Mouse (Mus musculus): Measurements from ENCODE around the gene Cfap299. TPM values are rescaled to one million over a fixed set of nuclear protein-coding genes. Genes with fewer than 3 reads are reported as not detected.
"Not testable (repeated sequence)": the region's sequence is repeated elsewhere in the genome, so short reads cannot be mapped to it uniquely, and the experiment has no call there.

The Cfap299 gene
- 1.2 and 2.7 TPM in 2 replicates for polyA plus RNA-seq (2015; fragmentation: Nextera tagmentation; extraction: Ambion mirVana)

GRCm38 (mm10) chr5:98328848-98329624 lies at the start of gene Cfap299:
Gene Cfap299 (plus strand): TSS chr5:98329304.
- H3K36me3 ChIP-seq = no peaks in the 10 kb centered on the region
- H3K4me2 ChIP-seq = peak within 1 kb of the TSS; percentile 92
- peak within 1 kb of the TSS; percentile 58; the same call in 1 of the 2 replicates for H3K9ac ChIP-seq
- ATAC-seq (ENCODE audit: low FRiP score) = peak; percentile 96
- H3K27ac ChIP-seq = no peak within 1 kb of the TSS
- peak within 1 kb of the TSS; percentile 56 for H3K4me3 ChIP-seq
- peaks cover 11% of the 10 kb centered on the region for H3K27me3 ChIP-seq
- 2% methylated on average over 46 of the region's 46 CpGs for WGBS
- H3K9me3 ChIP-seq = no peaks in the 10 kb centered on the region
- H3K4me1 ChIP-seq (replicated peaks) = 0 out of 2 replicates have a peak, but pooled peaks cover 5% of the 10 kb centered on the region

- WGBS = 23% methylated on average over 9 of the region's 9 CpGs
- no peak overlapping the region for H3K4me3 ChIP-seq
- peaks cover 7% of the 10 kb centered on the region; the same call in 1 of the 2 replicates for H3K27me3 ChIP-seq
- no peak overlapping the region for H3K27ac ChIP-seq
- no peak for ATAC-seq (ENCODE audit: low FRiP score)
- no peaks in the 10 kb centered on the region for H3K36me3 ChIP-seq
- H3K4me2 ChIP-seq = peak overlapping the region; percentile 8; the same call in 1 of the 2 replicates
- peaks cover 14% of the 10 kb centered on the region; the same call in 1 of the 2 replicates for H3K4me1 ChIP-seq (replicated peaks)
- no peak overlapping the region for H3K9ac ChIP-seq
- H3K9me3 ChIP-seq = no peaks in the 10 kb centered on the region
These were observed 47.1 kb upstream of the Cfap299 start for GRCm38 (mm10) chr5:98281993-98282392.

GRCm38 (mm10) chr5:98283696-98284478 lies 45.2 kb upstream of the Cfap299 start:
- 46% methylated on average over 17 of the region's 17 CpGs for WGBS
- H3K4me1 ChIP-seq (replicated peaks) = peaks cover 14% of the 10 kb centered on the region; the same call in 1 of the 2 replicates
- no peak overlapping the region for H3K4me2 ChIP-seq
- no peaks in the 10 kb centered on the region for H3K9me3 ChIP-seq
- H3K9ac ChIP-seq = no peak overlapping the region
- H3K36me3 ChIP-seq = no peaks in the 10 kb centered on the region
- 0 out of 2 replicates have a peak, but pooled peaks have one; percentile 49 for ATAC-seq (ENCODE audit: low FRiP score)
- no peak overlapping the region for H3K4me3 ChIP-seq
- H3K27ac ChIP-seq = no peak overlapping the region
- H3K27me3 ChIP-seq = peaks cover 7% of the 10 kb centered on the region; the same call in 1 of the 2 replicates

- Histone ChIP-seq H3K36me3 (no peaks in the 10 kb centered on the region), H3K27ac (no peak overlapping the region), H3K4me1 (replicated peaks) (peaks cover 15% of the 10 kb centered on the region), H3K27me3 (peaks cover 38% of the 10 kb centered on the region), H3K4me3 (no peak overlapping the region), H3K9ac (no peak overlapping the region), H3K9me3 (no peaks in the 10 kb centered on the region), H3K4me2 (no peak overlapping the region)
- WGBS = 79% methylated on average over 8 of the region's 8 CpGs
- no peak for ATAC-seq (ENCODE audit: low FRiP score)
These were observed 38.5 kb upstream of the Cfap299 start for GRCm38 (mm10) chr5:98290642-98291041.

GRCm38 (mm10) chr5:98292388-98293048 lies 36.6 kb upstream of the Cfap299 start:
- H3K27me3 ChIP-seq = peaks cover 38% of the 10 kb centered on the region
- H3K4me3 ChIP-seq = peak overlapping the region; percentile 35
- H3K27ac ChIP-seq = no peak overlapping the region
- 3% methylated on average over 19 of the region's 19 CpGs for whole genome bisulfite sequencing
- no peaks in the 10 kb centered on the region for H3K36me3 ChIP-seq
- no peak for ATAC-seq (ENCODE audit: low FRiP score)
- H3K4me2 ChIP-seq = peak overlapping the region; percentile 53
- H3K9ac ChIP-seq = 0 out of 2 replicates have a peak overlapping the region, but pooled peaks have one; percentile 31
- peaks cover 15% of the 10 kb centered on the region for H3K4me1 ChIP-seq (replicated peaks)
- H3K9me3 ChIP-seq = no peaks in the 10 kb centered on the region

- Histone ChIP-seq H3K9me3 (no peaks in the 10 kb centered on the region), H3K9ac (0 out of 2 replicates have a peak overlapping the region, but pooled peaks have one; percentile 31), H3K27ac (no peak overlapping the region), H3K4me1 (replicated peaks) (peaks cover 15% of the 10 kb centered on the region), H3K4me2 (peak overlapping the region; percentile 53), H3K27me3 (peaks cover 38% of the 10 kb centered on the region), H3K4me3 (peak overlapping the region; percentile 35), H3K36me3 (no peaks in the 10 kb centered on the region)
- WGBS = under 1% methylated on average over 12 of the region's 12 CpGs
- 0 out of 2 replicates have a peak, but pooled peaks have one; percentile 39 for ATAC-seq (ENCODE audit: low FRiP score)
These were observed 35.9 kb upstream of the Cfap299 start for GRCm38 (mm10) chr5:98293049-98293715.

GRCm38 (mm10) chr5:98300079-98300478 lies 29.0 kb upstream of the Cfap299 start:
- ATAC-seq (ENCODE audit: low FRiP score) = no peak

GRCm38 (mm10) chr5:98305673-98306072 lies 23.4 kb upstream of the Cfap299 start:
- H3K4me2 ChIP-seq = no peak overlapping the region
- ATAC-seq (ENCODE audit: low FRiP score) = no peak
- 87% methylated on average over 4 of the region's 4 CpGs for whole genome bisulfite sequencing
- H3K36me3 ChIP-seq = no peaks in the 10 kb centered on the region
- no peaks in the 10 kb centered on the region for H3K27me3 ChIP-seq
- no peak overlapping the region for H3K9ac ChIP-seq
- no peak overlapping the region for H3K27ac ChIP-seq
- no peaks in the 10 kb centered on the region for H3K9me3 ChIP-seq
- H3K4me1 ChIP-seq (replicated peaks) = peaks cover 4% of the 10 kb centered on the region
- H3K4me3 ChIP-seq = no peak overlapping the region

More at GRCm38 (mm10) chr5:98300079-98300478, 29.0 kb upstream of the Cfap299 start:
- no peak overlapping the region for H3K27ac ChIP-seq
- no peaks in the 10 kb centered on the region for H3K9me3 ChIP-seq
- H3K4me2 ChIP-seq = no peak overlapping the region
- no peak overlapping the region for H3K9ac ChIP-seq
- no peaks in the 10 kb centered on the region for H3K36me3 ChIP-seq
- H3K4me3 ChIP-seq = no peak overlapping the region
- 91% methylated on average over 4 of the region's 4 CpGs for WGBS
- no peaks in the 10 kb centered on the region for H3K4me1 ChIP-seq (replicated peaks)
- H3K27me3 ChIP-seq = 0 out of 2 replicates have a peak, but pooled peaks cover 3% of the 10 kb centered on the region

GRCm38 (mm10) chr5:98306528-98306927 lies 22.6 kb upstream of the Cfap299 start:
- Histone ChIP-seq H3K36me3 (no peaks in the 10 kb centered on the region), H3K9ac (no peak overlapping the region), H3K27ac (no peak overlapping the region), H3K4me1 (replicated peaks) (peaks cover 4% of the 10 kb centered on the region), H3K27me3 (no peaks in the 10 kb centered on the region), H3K9me3 (no peaks in the 10 kb centered on the region), H3K4me3 (no peak overlapping the region), H3K4me2 (peak overlapping the region; percentile 13; the same call in 1 of the 2 replicates)
- ATAC-seq (ENCODE audit: low FRiP score) = no peak
- WGBS = 41% methylated on average over 9 of the region's 9 CpGs

GRCm38 (mm10) chr5:98326625-98327024 lies 2.5 kb upstream of the Cfap299 start:
- ATAC-seq (ENCODE audit: low FRiP score) = no peak
- Histone ChIP-seq H3K27me3 (peaks cover 11% of the 10 kb centered on the region), H3K4me2 (no peak overlapping the region), H3K9me3 (no peaks in the 10 kb centered on the region), H3K4me3 (no peak overlapping the region), H3K9ac (no peak overlapping the region), H3K36me3 (no peaks in the 10 kb centered on the region), H3K4me1 (replicated peaks) (0 out of 2 replicates have a peak, but pooled peaks cover 5% of the 10 kb centered on the region), H3K27ac (no peak overlapping the region)
- 87% methylated on average over 2 of the region's 2 CpGs for WGBS

GRCm38 (mm10) chr5:98343751-98344150 lies 14.6 kb downstream of the Cfap299 start:
- not testable (repeated sequence) for H3K4me2 ChIP-seq; H3K9ac ChIP-seq; H3K4me3 ChIP-seq; H3K27ac ChIP-seq; H3K27me3 ChIP-seq; H3K4me1 ChIP-seq (replicated peaks); H3K9me3 ChIP-seq; ATAC-seq (ENCODE audit: low FRiP score); H3K36me3 ChIP-seq
- WGBS = 89% methylated on average over 16 of the region's 16 CpGs

Data from hindbrain, embryonic 13.5 days (tissue).